Mouse (Mus musculus): Measurements from ENCODE around the gene Cxcr5.

- no peak for TF ChIP-seq CTCF (IDR thresholded peaks at IDR 0.05; ENCODE audit: insufficient read depth, low read depth, low read length)
- TF ChIP-seq POLR2A (IDR thresholded peaks at IDR 0.05; ENCODE audit: insufficient read depth, low read depth, low read length), result no peak
Observed at GRCm38 (mm10) chr9:44494261-44494862, 67.3 kb downstream of the Cxcr5 start.

All from olfactory bulb, adult 2 months (tissue).